Comparison of ENCODE assay signal across 9 mouse cellular contexts in genomic region chr2:164655858-164656257, GRCm38 (mm10). TPM values are rescaled to one million over a fixed set of nuclear protein-coding genes. Genes with fewer than 3 reads are reported as not detected.
DNase-seq lines count a peak whose midpoint lies in the region; ATAC-seq and TF ChIP-seq lines count a peak whose summit lies in the region.
"Had no signal": no experiment of that assay in that cellular context is flagged by ENCODE, and none has a peak within 500 bp of the region (broad histone marks: within the 10 kb centered on the region; RNA-seq: fewer than 3 reads in every experiment).

Gene Wfdc10 (plus strand): TSS chr2:164656046.

- H3K9ac ChIP-seq in kidney, embryonic 16.5 days (replicated peaks; ENCODE audit: low read length): no peak within 1 kb of the TSS
- no peak within 1 kb of the TSS for H3K9ac ChIP-seq in liver, embryonic 14.5 days (replicated peaks)
- H3K9ac ChIP-seq: lung, embryonic 15.5 days had no signal

- H3K9me3 ChIP-seq in kidney, embryonic 16.5 days (ENCODE audit: low read length): no peaks in the 10 kb centered on the region
- H3K9me3 ChIP-seq in G1E (replicated peaks): no peaks in the 10 kb centered on the region
- H3K9me3 ChIP-seq in liver, embryonic 14.5 days (ENCODE audit: control insufficient read depth, low read length): no peaks in the 10 kb centered on the region
- H3K9me3 ChIP-seq: lung, embryonic 15.5 days had no signal

- TF ChIP-seq CTCF in G1E (IDR thresholded peaks at IDR 0.05; ENCODE audit: low read depth, low read length): peak; percentile 87
- TF ChIP-seq CTCF in liver, embryonic 14.5 days (IDR thresholded peaks at IDR 0.05; ENCODE audit: low read depth): peak; percentile 89

- DNase-seq in kidney, adult 18-20 months: peak; percentile 58
- DNase-seq in G1E (ENCODE audit: low spot score): peak; percentile 22
- DNase-seq in adrenal gland, postnatal 36 days: peak; percentile 49 to 65
- no peak for DNase-seq in liver, embryonic 14.5 days (ENCODE audit: low read depth in 3 of 3, low spot score in 3 of 3)
- peak; percentile 23 for DNase-seq in retina, postnatal 7 days (ENCODE audit: low read depth, low spot score)
- no peak for DNase-seq in right cerebral cortex, postnatal 36 days (ENCODE audit: low spot score in 2 of 2)

- no peak within 1 kb of the TSS for H3K4me2 ChIP-seq in kidney, embryonic 16.5 days (replicated peaks; ENCODE audit: low read depth, low read length)
- no peak within 1 kb of the TSS for H3K4me2 ChIP-seq in liver, embryonic 14.5 days (ENCODE audit: low read depth)
- H3K4me2 ChIP-seq: lung, embryonic 15.5 days had no signal

- H3K4me3 ChIP-seq in kidney, embryonic 16.5 days (ENCODE audit: low read length): no peak within 1 kb of the TSS
- no peak within 1 kb of the TSS for H3K4me3 ChIP-seq in G1E (ENCODE audit: low read depth, low read length)
- no peak within 1 kb of the TSS for H3K4me3 ChIP-seq in liver, embryonic 14.5 days (ENCODE audit: insufficient read depth in 1 of 2, low read depth in 2 of 2, low read length in 2 of 2)
- H3K4me3 ChIP-seq: lung, embryonic 15.5 days had no signal

- TF ChIP-seq EP300 in liver, embryonic 14.5 days (IDR thresholded peaks at IDR 0.05; ENCODE audit: low read depth): no peak

- 15% methylated on average over 11 of the region's 11 CpGs for WGBS in kidney, embryonic 16.5 days
- WGBS in liver, embryonic 14.5 days (ENCODE audit: insufficient replicate concordance): 8% methylated on average over 11 of the region's 11 CpGs

- no peaks in the 10 kb centered on the region for H3K4me1 ChIP-seq in kidney, embryonic 16.5 days (ENCODE audit: insufficient read depth, low read length)
- 0 out of 2 replicates have a peak, but pooled peaks cover 3% of the 10 kb centered on the region for H3K4me1 ChIP-seq in G1E (ENCODE audit: insufficient read depth, low read depth, low read length)
- no peaks in the 10 kb centered on the region for H3K4me1 ChIP-seq in liver, embryonic 14.5 days (replicated peaks; ENCODE audit: control insufficient read depth in 2 of 2, insufficient read depth in 2 of 2, low read length in 1 of 2)
- H3K4me1 ChIP-seq: lung, embryonic 15.5 days had no signal

- H3K27me3 ChIP-seq in kidney, embryonic 16.5 days (ENCODE audit: insufficient read depth, low read length): no peaks in the 10 kb centered on the region
- no peaks in the 10 kb centered on the region for H3K27me3 ChIP-seq in G1E (ENCODE audit: insufficient read depth, low read length)
- H3K27me3 ChIP-seq in liver, embryonic 14.5 days (ENCODE audit: control insufficient read depth, insufficient read depth, low read length): no peaks in the 10 kb centered on the region
- H3K27me3 ChIP-seq: lung, embryonic 15.5 days had no signal

- H3K27ac ChIP-seq in kidney, embryonic 16.5 days (ENCODE audit: low read length): no peak within 1 kb of the TSS
- no peak within 1 kb of the TSS for H3K27ac ChIP-seq in liver, embryonic 14.5 days
- H3K27ac ChIP-seq: lung, embryonic 15.5 days had no signal

- no peak for ATAC-seq in kidney, embryonic 16.5 days (ENCODE audit: low FRiP score, low TSS enrichment)
- ATAC-seq in G1E (ENCODE audit: extremely low read depth, insufficient number of reproducible peaks, low FRiP score, poor library complexity, severe bottlenecking): peak; percentile 54; the same call in 1 of the 2 replicates
- peak; percentile 83 for ATAC-seq in erythroid progenitor cell, adult 5-6 weeks (replicated peaks; ENCODE audit: low FRiP score, poor library complexity, severe bottlenecking)
- no peak for ATAC-seq in liver, embryonic 14.5 days (ENCODE audit: insufficient read depth)

- no peaks in the 10 kb centered on the region for H3K36me3 ChIP-seq in kidney, embryonic 16.5 days (ENCODE audit: insufficient read depth, low read length)
- no peaks in the 10 kb centered on the region for H3K36me3 ChIP-seq in G1E (replicated peaks)
- H3K36me3 ChIP-seq in liver, embryonic 14.5 days (replicated peaks; ENCODE audit: control insufficient read depth, insufficient read depth, low read depth): no peaks in the 10 kb centered on the region
- H3K36me3 ChIP-seq: lung, embryonic 15.5 days had no signal

RNA-seq across cellular contexts. Expression of gene Wfdc10, which starts in this region (rescaled TPM):
- polyA plus RNA-seq in kidney, embryonic 16.5 days (2015; fragmentation: Nextera tagmentation; extraction: Ambion mirVana): not detected in 2 replicates
- total RNA-seq in G1E (2014; fragmentation: Nextera tagmentation) (not detected in 2 replicates), G1E (2017) (0.64 TPM in 1 of 2 replicates, not detected in the other)
- not detected in 2 replicates for polyA plus RNA-seq in G1E (2012)
- not detected for total RNA-seq in adrenal gland, postnatal 36 days (2021)
- not detected in 2 replicates for total RNA-seq in erythroid progenitor cell, adult 5-6 weeks (2015; ENCODE audit: low replicate concordance)
- not detected in 2 replicates for total RNA-seq in erythroid progenitor cell, adult 5-6 weeks (2017; ENCODE audit: low replicate concordance)
- not detected in 2 replicates for polyA plus RNA-seq in liver, embryonic 14.5 days (2012; rRNA removed)
- polyA plus RNA-seq in liver, embryonic 14.5 days (2014; fragmentation: Nextera tagmentation; extraction: Ambion mirVana): not detected in 2 replicates
- polyA plus RNA-seq: lung, embryonic 15.5 days had no signal

Comparison
In these comparisons a context has a peak if more than half of its experiments do, and no peak if none do; other contexts are left out.
1. Peak in DNase-seq and ATAC-seq in G1E; RNA of the gene not detected or under 1 TPM.
2. Peak in DNase-seq in adrenal gland, postnatal 36 days; RNA of the gene not detected or under 1 TPM.
3. Peak in ATAC-seq in erythroid progenitor cell, adult 5-6 weeks; RNA of the gene not detected or under 1 TPM.
4. DNase-seq: peak in kidney, adult 18-20 months (single experiment) and retina, postnatal 7 days (single experiment); none in liver, embryonic 14.5 days (0 of 3) and right cerebral cortex, postnatal 36 days (0 of 2).